Mouse (Mus musculus) heart, adult 2 months (tissue): ENCODE measurements at regions not wholly inside any gene's neighbourhood (a gene's known extent, or its start where the extent isn't known, plus 50 kb on each side); places are given as distances from the start of the nearest gene placed in this dataset.

Experiments
- CTCF ChIP-seq: fragments of 200-600 bp; IDR thresholded peaks from 2 replicates; pipeline ENCODE4 v1.8.1; 2022; ENCODE audit warnings: antibody characterized with exemption, mild to moderate bottlenecking, moderate library complexity
- EP300 ChIP-seq: fragments of 200-500 bp; IDR thresholded peaks from 2 replicates; pipeline ENCODE4 v1.6.1; 2011; ENCODE audit warnings: low read depth, low read length, control low read depth; ENCODE audit not compliant: insufficient read depth

DNA sequence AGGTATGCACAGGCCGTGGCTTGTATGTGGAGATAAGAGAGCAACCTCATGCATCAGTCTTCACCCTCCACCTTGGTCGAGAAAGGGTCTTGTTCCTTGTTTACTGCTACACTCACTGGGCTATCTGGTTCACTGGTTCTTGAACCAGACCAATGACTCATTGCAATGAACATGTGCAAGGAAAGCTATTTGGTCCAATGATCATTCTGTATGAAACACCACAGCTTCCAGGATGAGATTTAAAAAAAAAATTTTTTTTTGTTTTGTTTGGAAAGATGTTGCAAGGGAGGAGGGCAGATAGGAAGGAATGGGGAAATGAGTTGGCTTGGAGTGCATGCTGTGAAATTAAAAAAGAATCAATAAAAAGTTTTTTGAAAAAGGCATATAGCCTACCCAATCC, 174.7 kb downstream of the En1 start:
- no peak for TF ChIP-seq EP300
- TF ChIP-seq CTCF: no peak
